Mouse (Mus musculus) liver, adult 2 months (tissue): Measurements from ENCODE around the gene Gpr18. TPM values are rescaled to one million over a fixed set of nuclear protein-coding genes. Genes with fewer than 3 reads are reported as not detected.
"Not testable (repeated sequence)": the region's sequence is repeated elsewhere in the genome, so short reads cannot be mapped to it uniquely, and the experiment has no call there.

Experiments
- DNase-seq: peaks from one replicate; pipeline ENCODE4 v3.0.0-alpha.2; 2011; ENCODE audit warnings: low read depth, low spot score; ENCODE audit errors: extremely low read depth
- H3K27ac ChIP-seq: fragments of 200-500 bp; replicated peaks from 2 replicates; pipeline ENCODE4 v1.5.1; 2012; ENCODE audit warnings: low read depth, mild to moderate bottlenecking, control low read depth, inconsistent platforms, low read length; ENCODE audit not compliant: insufficient read depth
- H3K27me3 ChIP-seq: fragments of 200-500 bp; 2 replicates; pipeline ENCODE4 v1.6.1; 2012; ENCODE audit warnings: mild to moderate bottlenecking, moderate library complexity, low read length, inconsistent platforms; ENCODE audit not compliant: control insufficient read depth, insufficient read depth
- H3K36me3 ChIP-seq: fragments of 200-500 bp; 2 replicates; pipeline ENCODE4 v1.6.1; 2012; ENCODE audit warnings: low read length, inconsistent platforms; ENCODE audit not compliant: control insufficient read depth, insufficient read depth
- H3K4me1 ChIP-seq: fragments of 200-500 bp; 2 replicates; pipeline ENCODE4 v1.6.1; 2011; ENCODE audit warnings: low read length; ENCODE audit not compliant: control insufficient read depth, insufficient read depth
- H3K4me3 ChIP-seq: fragments of 200-500 bp; 2 replicates; pipeline ENCODE4 v1.5.1; 2011; ENCODE audit warnings: low read depth, mild to moderate bottlenecking, control low read depth, low read length, moderate library complexity; ENCODE audit not compliant: insufficient read depth
- H3K79me2 ChIP-seq: fragments of 200-500 bp; 2 replicates; pipeline ENCODE4 v1.6.1; 2012; ENCODE audit warnings: inconsistent platforms, mild to moderate bottlenecking, low read length, moderate library complexity; ENCODE audit not compliant: control insufficient read depth, insufficient read depth
- H3K9ac ChIP-seq: fragments of 200-500 bp; 2 replicates; pipeline ENCODE4 v1.6.1; 2012; ENCODE audit warnings: low read depth, mild to moderate bottlenecking, control low read depth, inconsistent platforms, low read length
- CTCF ChIP-seq: fragments of 200-500 bp; IDR thresholded peaks from 2 replicates; pipeline ENCODE4 v1.5.1; 2011; ENCODE audit warnings: low read depth, low read length, control low read depth
- POLR2A ChIP-seq: fragments of 200-500 bp; IDR thresholded peaks from 2 replicates; pipeline ENCODE4 v1.6.1; 2011; ENCODE audit warnings: low read length, control low read depth; ENCODE audit not compliant: insufficient read depth; ENCODE audit errors: extremely low read depth
- WGBS: fragments of 180-500 bp; shearing (Covaris S2); methylation state at CpG from one replicate; pipeline ENCODE4 v1.1.7; 2018; 5-methylcytosine and 5-hydroxymethylcytosine counted together
- polyA plus RNA-seq: library from polyadenylated mRNA; depleted of rRNA; stranded (reverse); fragments of >200 nt; gene quantifications from 2 replicates; pipeline ENCODE4 v1.2.3, GENCODE M21; 2012; rRNA removed
- total RNA-seq: library from RNA; depleted of rRNA; stranded (reverse); fragments of >200 nt; gene quantifications from 2 replicates; pipeline ENCODE4 v1.2.3, GENCODE M21; 2014; rRNA removed

The Gpr18 gene
- total and polyA plus RNA-seq, 2 experiments: 0.37 to 0.93 TPM

GRCm38 (mm10) chr14:121866574-121866973 is 49.0 kb downstream of the Gpr18 start:
- no peaks in the 10 kb centered on the region for H3K4me1 ChIP-seq

GRCm38 (mm10) chr14:121865162-121865561 is 50.4 kb downstream of the Gpr18 start:
- 25% methylated on average over 2 of the region's 2 CpGs for WGBS
- not testable (repeated sequence) for H3K4me1 ChIP-seq, H3K36me3 ChIP-seq, H3K27ac ChIP-seq, H3K79me2 ChIP-seq, H3K4me3 ChIP-seq, H3K9ac ChIP-seq, H3K27me3 ChIP-seq
- TF ChIP-seq CTCF: peak; percentile 54
- peak; percentile 56 for DNase-seq

More at GRCm38 (mm10) chr14:121866574-121866973, 49.0 kb downstream of the Gpr18 start:
- TF ChIP-seq POLR2A (no peak), CTCF (no peak)
- Histone ChIP-seq H3K27me3 (no peaks in the 10 kb centered on the region), H3K9ac (no peak overlapping the region), H3K36me3 (no peaks in the 10 kb centered on the region), H3K79me2 (no peaks in the 10 kb centered on the region), H3K4me3 (no peak overlapping the region), H3K27ac (no peak overlapping the region)
- 80% methylated on average over 3 of the region's 3 CpGs for WGBS
- DNase-seq: no peak

Other genes starting within 250 kb of the Gpr18 start
- gene Dock9, start 117.9 kb downstream of the Gpr18 start, total RNA-seq: 11.4 and 12.1 TPM in 2 replicates
- gene Dock9, start 117.9 kb downstream of the Gpr18 start, polyA plus RNA-seq: 2.8 and 3.8 TPM in 2 replicates
- gene Ubac2, start 37.2 kb downstream of the Gpr18 start, total RNA-seq: 20.3 and 25.8 TPM in 2 replicates
- gene Ubac2, start 37.2 kb downstream of the Gpr18 start, polyA plus RNA-seq: 43.5 and 49.4 TPM in 2 replicates
- gene Gpr183, start 49.4 kb upstream of the Gpr18 start, total RNA-seq: 0.37 and 0.67 TPM in 2 replicates
- 0.17 and 0.26 TPM in 2 replicates for gene Gpr183, start 49.4 kb upstream of the Gpr18 start, polyA plus RNA-seq
- gene Timm8a2, start 118.9 kb upstream of the Gpr18 start, total RNA-seq: not detected in 2 replicates
- gene Timm8a2, start 118.9 kb upstream of the Gpr18 start, polyA plus RNA-seq: not detected in 2 replicates
- 157 and 174 TPM in 2 replicates for gene Tm9sf2, start 191.3 kb upstream of the Gpr18 start, total RNA-seq
- gene Tm9sf2, start 191.3 kb upstream of the Gpr18 start, polyA plus RNA-seq: 132 and 152 TPM in 2 replicates